Mouse (Mus musculus) E14TG2a.4 (cell line): ENCODE results near the gene Ntrk3.
A peak's percentile ranks its signal among the peaks of the same experiment; 100 is the strongest.

Source experiments
- H3K27me3 ChIP-seq: 2 replicates; pipeline ENCODE4 v1.6.1; 2014; ENCODE audit warnings: low read length, control low read depth; ENCODE audit not compliant: insufficient read depth
- H3K36me3 ChIP-seq: 2 replicates; pipeline ENCODE4 v1.6.1; 2014; ENCODE audit warnings: low read length, control low read depth; ENCODE audit not compliant: insufficient read depth
- H3K4me1 ChIP-seq: replicated peaks from 2 replicates; pipeline ENCODE4 v1.6.1; 2014; ENCODE audit warnings: low read depth, low read length, control low read depth
- H3K4me3 ChIP-seq: replicated peaks from 2 replicates; pipeline ENCODE4 v1.5.1; 2014; ENCODE audit warnings: mild to moderate bottlenecking, low read length
- H3K9me3 ChIP-seq: 2 replicates; pipeline ENCODE4 v1.6.1; 2014; ENCODE audit warnings: low read length, control low read depth
- CTCF ChIP-seq: conservative IDR thresholded peaks from 2 replicates; pipeline ENCODE4 v1.5.1; 2014; ENCODE audit warnings: low read length
- NANOG ChIP-seq: IDR thresholded peaks from 2 replicates; pipeline ENCODE4 v1.6.1; 2014; ENCODE audit warnings: borderline replicate concordance, low read length, mixed read lengths
- POU5F1 ChIP-seq: IDR thresholded peaks from 2 replicates; pipeline ENCODE4 v1.6.1; 2014; ENCODE audit warnings: low read length, borderline replicate concordance

Ntrk3 gene

GRCm38 (mm10) chr7:78305770-78306169, 432.0 kb downstream of the Ntrk3 start:
- TF ChIP-seq CTCF (no peak), POU5F1 (no peak), NANOG (no peak)

GRCm38 (mm10) chr7:78305029-78305428, 432.8 kb downstream of the Ntrk3 start:
- Histone ChIP-seq H3K9me3 (no peaks in the 10 kb centered on the region), H3K4me1 (no peaks in the 10 kb centered on the region), H3K36me3 (no peaks in the 10 kb centered on the region), H3K27me3 (no peaks in the 10 kb centered on the region), H3K4me3 (no peak overlapping the region)
- TF ChIP-seq NANOG (no peak), POU5F1 (no peak)

More at GRCm38 (mm10) chr7:78305770-78306169, 432.0 kb downstream of the Ntrk3 start:
- Histone ChIP-seq H3K4me1 (no peaks in the 10 kb centered on the region), H3K4me3 (no peak overlapping the region), H3K36me3 (no peaks in the 10 kb centered on the region), H3K9me3 (no peaks in the 10 kb centered on the region), H3K27me3 (no peaks in the 10 kb centered on the region)

GRCm38 (mm10) chr7:78297290-78297689, 440.5 kb downstream of the Ntrk3 start:
- Histone ChIP-seq H3K4me1 (no peaks in the 10 kb centered on the region), H3K27me3 (no peaks in the 10 kb centered on the region), H3K4me3 (no peak overlapping the region), H3K9me3 (no peaks in the 10 kb centered on the region), H3K36me3 (no peaks in the 10 kb centered on the region)
- TF ChIP-seq CTCF (no peak), POU5F1 (no peak)

- H3K36me3 ChIP-seq: no peaks in the 10 kb centered on the region
- no peaks in the 10 kb centered on the region for H3K9me3 ChIP-seq
- no peak overlapping the region for H3K4me3 ChIP-seq
- TF ChIP-seq POU5F1 (no peak), CTCF (no peak), NANOG (no peak)
- H3K27me3 ChIP-seq: no peaks in the 10 kb centered on the region
- H3K4me1 ChIP-seq: no peaks in the 10 kb centered on the region
Measured at GRCm38 (mm10) chr7:78294322-78294721, 443.5 kb downstream of the Ntrk3 start.

GRCm38 (mm10) chr7:78290186-78290585, 447.6 kb downstream of the Ntrk3 start:
- no peaks in the 10 kb centered on the region for H3K9me3 ChIP-seq
- H3K36me3 ChIP-seq: no peaks in the 10 kb centered on the region
- TF ChIP-seq NANOG (no peak), CTCF (no peak), POU5F1 (no peak)
- no peaks in the 10 kb centered on the region for H3K4me1 ChIP-seq
- H3K27me3 ChIP-seq: no peaks in the 10 kb centered on the region
- no peak overlapping the region for H3K4me3 ChIP-seq

GRCm38 (mm10) chr7:78286516-78287238, 451.1 kb downstream of the Ntrk3 start:
- no peaks in the 10 kb centered on the region for H3K4me1 ChIP-seq
- H3K27me3 ChIP-seq: no peaks in the 10 kb centered on the region
- H3K9me3 ChIP-seq: no peaks in the 10 kb centered on the region
- TF ChIP-seq NANOG (no peak), CTCF (no peak)
- H3K4me3 ChIP-seq: no peak overlapping the region
- no peaks in the 10 kb centered on the region for H3K36me3 ChIP-seq

GRCm38 (mm10) chr7:78269506-78270250, 468.1 kb downstream of the Ntrk3 start:
- Histone ChIP-seq H3K36me3 (no peaks in the 10 kb centered on the region), H3K9me3 (peaks cover 13% of the 10 kb centered on the region), H3K27me3 (no peaks in the 10 kb centered on the region), H3K4me3 (no peak overlapping the region), H3K4me1 (no peaks in the 10 kb centered on the region)
- TF ChIP-seq CTCF: no peak
- TF ChIP-seq NANOG: no peak
- TF ChIP-seq POU5F1: no peak

GRCm38 (mm10) chr7:78267461-78268007, 470.3 kb downstream of the Ntrk3 start:
- Histone ChIP-seq H3K27me3 (no peaks in the 10 kb centered on the region), H3K4me1 (no peaks in the 10 kb centered on the region), H3K4me3 (no peak overlapping the region), H3K9me3 (peaks cover 13% of the 10 kb centered on the region), H3K36me3 (no peaks in the 10 kb centered on the region)
- TF ChIP-seq POU5F1 (no peak), CTCF (peak; percentile 41)
